Mouse (Mus musculus) spleen, adult 18-20 months (tissue): ENCODE data around the gene Gm20388.

ENCODE experiments used
- DNase-seq, 2 experiments: peaks; one replicate each; pipeline ENCODE4 v3.0.0; 2022; ENCODE audit warnings: mixed read lengths in 2 of 2

Gene Gm20388

GRCm38 (mm10) chr8:120580336-120581000 lies 669.8 kb downstream of the Gm20388 start:
- DNase-seq = no peak

GRCm38 (mm10) chr8:120581329-120581728 lies 670.7 kb downstream of the Gm20388 start:
- DNase-seq = no peak

GRCm38 (mm10) chr8:120581811-120582210 lies 671.2 kb downstream of the Gm20388 start:
- DNase-seq = no peak

GRCm38 (mm10) chr8:120585521-120585920 lies 674.9 kb downstream of the Gm20388 start:
- DNase-seq = peak in 1 of 2 experiments; percentile 2

GRCm38 (mm10) chr8:120588908-120589771 lies 678.5 kb downstream of the Gm20388 start, which contains the start of gene Gins2:
Gene Gins2 (minus strand): TSS chr8:120589304.
- peak; percentile 98 for DNase-seq

GRCm38 (mm10) chr8:120589921-120590320 lies 679.3 kb downstream of the Gm20388 start:
- no peak for DNase-seq

GRCm38 (mm10) chr8:120591587-120592292 lies 681.1 kb downstream of the Gm20388 start:
- no peak for DNase-seq

GRCm38 (mm10) chr8:120594571-120594970 lies 683.9 kb downstream of the Gm20388 start:
- DNase-seq = no peak

GRCm38 (mm10) chr8:120595963-120596362 lies 685.3 kb downstream of the Gm20388 start:
- DNase-seq = peak in 1 of 2 experiments; percentile 64

GRCm38 (mm10) chr8:120598579-120598978 lies 687.9 kb downstream of the Gm20388 start:
- DNase-seq = no peak

- peak; percentile 50 to 78 for DNase-seq
These were observed 688.9 kb downstream of the Gm20388 start for GRCm38 (mm10) chr8:120599504-120599903.

- DNase-seq = no peak
These were observed 692.0 kb downstream of the Gm20388 start for GRCm38 (mm10) chr8:120602672-120603071.

- DNase-seq = no peak
These were observed 696.8 kb downstream of the Gm20388 start for GRCm38 (mm10) chr8:120607460-120607859.

- DNase-seq = peak; percentile 31 to 75
These were observed 697.2 kb downstream of the Gm20388 start for GRCm38 (mm10) chr8:120607885-120608284.

- DNase-seq = no peak
These were observed 700.2 kb downstream of the Gm20388 start for GRCm38 (mm10) chr8:120610824-120611223.

GRCm38 (mm10) chr8:120614491-120614890 lies 703.9 kb downstream of the Gm20388 start:
- no peak for DNase-seq

- DNase-seq = no peak
These were observed 706.3 kb downstream of the Gm20388 start for GRCm38 (mm10) chr8:120616663-120617626.

GRCm38 (mm10) chr8:120618110-120618509 lies 707.5 kb downstream of the Gm20388 start:
- DNase-seq = peak; percentile 20 to 61

- DNase-seq = no peak
These were observed 708.9 kb downstream of the Gm20388 start for GRCm38 (mm10) chr8:120619235-120620180.

- DNase-seq = no peak
These were observed 709.8 kb downstream of the Gm20388 start for GRCm38 (mm10) chr8:120620441-120620840.

- no peak for DNase-seq
These were observed 711.5 kb downstream of the Gm20388 start for GRCm38 (mm10) chr8:120622161-120622560.
